Mouse (Mus musculus): ENCODE results near the gene 2310033P09Rik.

GRCm38 (mm10) chr11:59224470-59224869 lies 16.3 kb downstream of the 2310033P09Rik start:
- TF ChIP-seq EP300 (optimal IDR thresholded peaks at IDR 0.05) (no peak), CTCF (IDR thresholded peaks at IDR 0.05; ENCODE audit: low read depth) (no peak)
